Mouse (Mus musculus) liver, embryonic 14.5 days (tissue): ENCODE results near the gene Ifnz. TPM values are rescaled to one million over a fixed set of nuclear protein-coding genes. Genes with fewer than 3 reads are reported as not detected.
A peak's percentile ranks its signal among the peaks of the same experiment; 100 is the strongest.
"Not testable (repeated sequence)": the region's sequence is repeated elsewhere in the genome, so short reads cannot be mapped to it uniquely, and the experiment has no call there.

Source experiments
- ATAC-seq: fragments of 200-750 bp; cut with Nextera tagmentation; 2 replicates; pipeline ENCODE4 v1.8.0; 2017; ENCODE audit warnings: moderate number of reproducible peaks, mild to moderate bottlenecking, moderate library complexity; ENCODE audit not compliant: insufficient read depth
- DNase-seq, 3 experiments: peaks; one replicate each; pipeline ENCODE4 v3.0.0-alpha.2; 2012 to 2013; ENCODE audit warnings: low read depth in 3 of 3, low spot score in 3 of 3
- H3K27ac ChIP-seq: fragments of 300-500 bp; sonication (generic); 2 replicates; pipeline ENCODE4 v1.5.1; 2014; ENCODE audit warnings: moderate library complexity, mild to moderate bottlenecking, control low read depth, inconsistent platforms
- H3K27me3 ChIP-seq: fragments of 300-500 bp; sonication (generic); 2 replicates; pipeline ENCODE4 v1.6.1; 2014; ENCODE audit warnings: mild to moderate bottlenecking, low read length, moderate library complexity; ENCODE audit not compliant: control insufficient read depth, insufficient read depth
- H3K36me3 ChIP-seq: fragments of 300-500 bp; sonication (generic); replicated peaks from 2 replicates; pipeline ENCODE4 v1.6.1; 2014; ENCODE audit warnings: low read depth; ENCODE audit not compliant: control insufficient read depth, insufficient read depth
- H3K4me1 ChIP-seq, 2 experiments: fragments of 200-500 bp in 1 of 2; fragments of 300-500 bp in 1 of 2; sonication (generic) in 1 of 2; replicated peaks; 2 replicates each; pipeline ENCODE4 v1.6.1; 2012 to 2014; ENCODE audit warnings: antibody characterized with exemption in 1 of 2, inconsistent platforms in 1 of 2, low read length in 1 of 2; ENCODE audit not compliant: control insufficient read depth in 2 of 2, insufficient read depth in 2 of 2
- H3K4me2 ChIP-seq: fragments of 300-500 bp; sonication (generic); 2 replicates; pipeline ENCODE4 v1.6.1; 2014; ENCODE audit warnings: low read depth, mild to moderate bottlenecking, control low read depth, moderate library complexity
- H3K4me3 ChIP-seq, 2 experiments: fragments of 200-500 bp in 1 of 2; fragments of 300-500 bp in 1 of 2; sonication (generic) in 1 of 2; 2 replicates each; pipeline ENCODE4 v1.5.1; 2012 to 2014; ENCODE audit warnings: low read depth in 2 of 2, low read length in 2 of 2, mild to moderate bottlenecking in 2 of 2, control low read depth in 1 of 2, inconsistent platforms in 1 of 2, moderate library complexity in 1 of 2; ENCODE audit not compliant: insufficient read depth in 1 of 2
- H3K9ac ChIP-seq: fragments of 300-500 bp; sonication (generic); replicated peaks from 2 replicates; pipeline ENCODE4 v1.6.1; 2014; ENCODE audit warnings: mild to moderate bottlenecking, control low read depth, moderate library complexity
- H3K9me3 ChIP-seq: fragments of 300-500 bp; sonication (generic); 2 replicates; pipeline ENCODE4 v1.6.1; 2016; ENCODE audit warnings: low read length, mixed read lengths; ENCODE audit not compliant: control insufficient read depth
- CTCF ChIP-seq: IDR thresholded peaks from 2 replicates; pipeline ENCODE4 v1.5.1; 2016; ENCODE audit warnings: antibody characterized with exemption, low read depth, control low read depth
- WGBS: fragments of 180-500 bp; shearing (Covaris S2); extraction: QIAGEN DNeasy Blood & Tissue Kit; methylation state at CpG from one replicate; pipeline ENCODE4 v1.1.7; 2014; ENCODE audit not compliant: insufficient replicate concordance; 5-methylcytosine and 5-hydroxymethylcytosine counted together
- polyA plus RNA-seq, 2 experiments: library from polyadenylated mRNA; depleted of rRNA in 1 of 2; stranded (reverse) in 1 of 2; unstranded in 1 of 2; fragments of >200 nt; fragmentation: Nextera tagmentation in 1 of 2; extraction: Ambion mirVana in 1 of 2; gene quantifications; 2 replicates each; pipeline versions ENCODE4 v1.2.1 to v1.2.3; 2012 to 2014

The Ifnz gene
- polyA plus RNA-seq, 2 experiments, result not detected

DNA sequence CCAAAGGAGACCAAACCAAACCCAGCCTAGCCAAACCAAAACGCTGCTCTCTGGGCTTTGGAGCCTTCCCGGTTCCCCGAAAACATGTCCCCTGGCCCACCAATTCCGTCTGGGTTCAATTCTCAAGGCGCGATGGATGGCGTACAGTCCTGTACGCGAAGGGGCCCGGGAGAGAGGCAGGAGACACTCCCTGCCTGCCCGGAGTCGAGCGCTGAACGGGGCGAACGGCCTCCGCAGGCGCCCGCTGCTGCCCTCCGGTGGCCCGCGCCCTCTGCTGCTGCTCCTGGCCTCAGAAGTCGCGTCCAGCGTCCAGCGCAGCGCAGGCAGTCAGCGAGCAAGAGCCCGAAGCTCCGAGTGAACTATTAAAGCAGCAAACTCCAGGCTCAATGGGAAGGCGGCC is 404 bp downstream of the Ifnz start:
- not testable (repeated sequence) for H3K4me1 ChIP-seq, H3K27ac ChIP-seq, H3K9ac ChIP-seq, H3K27me3 ChIP-seq, ATAC-seq, H3K36me3 ChIP-seq, H3K9me3 ChIP-seq, DNase-seq
- peak overlapping the region in 1 of 2 experiments; percentile 49; a peak in 2 of 4 replicates for H3K4me3 ChIP-seq
- peak overlapping the region; percentile 33 for H3K4me2 ChIP-seq
- 2% methylated on average over 9 of the region's 31 CpGs for WGBS

DNA sequence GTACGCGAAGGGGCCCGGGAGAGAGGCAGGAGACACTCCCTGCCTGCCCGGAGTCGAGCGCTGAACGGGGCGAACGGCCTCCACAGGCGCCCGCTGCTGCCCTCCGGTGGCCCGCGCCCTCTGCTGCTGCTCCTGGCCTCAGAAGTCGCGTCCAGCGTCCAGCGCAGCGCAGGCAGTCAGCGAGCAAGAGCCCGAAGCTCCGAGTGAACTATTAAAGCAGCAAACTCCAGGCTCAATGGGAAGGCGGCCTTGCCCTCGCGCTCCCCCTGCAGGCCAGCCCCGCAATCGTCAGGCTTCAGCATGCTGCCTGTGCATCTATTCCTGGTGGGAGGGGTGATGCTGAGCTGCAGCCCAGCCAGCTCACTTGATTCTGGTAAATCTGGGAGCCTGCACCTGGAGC is 3.5 kb downstream of the Ifnz start, which contains the start of gene Gm13276:
TSS of gene Gm13276 (plus strand) at position 301 of the 400 bp plus-strand sequence.
- not testable (repeated sequence) for H3K4me1 ChIP-seq, H3K9me3 ChIP-seq, ATAC-seq, H3K27me3 ChIP-seq, DNase-seq, H3K4me3 ChIP-seq, H3K4me2 ChIP-seq, H3K36me3 ChIP-seq, H3K9ac ChIP-seq, H3K27ac ChIP-seq
- no CpG with 5 or more reads among the region's 27 CpGs for WGBS

DNA sequence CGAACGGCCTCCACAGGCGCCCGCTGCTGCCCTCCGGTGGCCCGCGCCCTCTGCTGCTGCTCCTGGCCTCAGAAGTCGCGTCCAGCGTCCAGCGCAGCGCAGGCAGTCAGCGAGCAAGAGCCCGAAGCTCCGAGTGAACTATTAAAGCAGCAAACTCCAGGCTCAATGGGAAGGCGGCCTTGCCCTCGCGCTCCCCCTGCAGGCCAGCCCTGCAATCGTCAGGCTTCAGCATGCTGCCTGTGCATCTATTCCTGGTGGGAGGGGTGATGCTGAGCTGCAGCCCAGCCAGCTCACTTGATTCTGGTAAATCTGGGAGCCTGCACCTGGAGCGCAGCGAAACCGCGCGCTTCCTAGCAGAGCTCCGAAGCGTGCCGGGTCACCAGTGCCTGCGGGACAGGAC is 6.5 kb downstream of the Ifnz start, which contains the start of gene Gm13277:
TSS of gene Gm13277 (plus strand) at position 231 of the 400 bp plus-strand sequence.
- H3K4me3 ChIP-seq, H3K9me3 ChIP-seq, H3K4me2 ChIP-seq, DNase-seq, H3K4me1 ChIP-seq, H3K27ac ChIP-seq, H3K9ac ChIP-seq, ATAC-seq, H3K36me3 ChIP-seq, H3K27me3 ChIP-seq: not testable (repeated sequence)
- no CpG with 5 or more reads among the region's 28 CpGs for WGBS
- TF ChIP-seq CTCF, result peak; percentile 66

DNA sequence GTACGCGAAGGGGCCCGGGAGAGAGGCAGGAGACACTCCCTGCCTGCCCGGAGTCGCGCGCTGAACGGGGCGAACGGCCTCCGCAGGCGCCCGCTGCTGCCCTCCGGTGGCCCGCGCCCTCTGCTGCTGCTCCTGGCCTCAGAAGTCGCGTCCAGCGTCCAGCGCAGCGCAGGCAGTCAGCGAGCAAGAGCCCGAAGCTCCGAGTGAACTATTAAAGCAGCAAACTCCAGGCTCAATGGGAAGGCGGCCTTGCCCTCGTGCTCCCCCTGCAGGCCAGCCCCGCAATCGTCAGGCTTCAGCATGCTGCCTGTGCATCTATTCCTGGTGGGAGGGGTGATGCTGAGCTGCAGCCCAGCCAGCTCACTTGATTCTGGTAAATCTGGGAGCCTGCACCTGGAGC is 9.3 kb downstream of the Ifnz start, which contains the start of gene Gm13278:
TSS of gene Gm13278 (plus strand) at position 301 of the 400 bp plus-strand sequence.
- WGBS, result no CpG with 5 or more reads among the region's 28 CpGs
- H3K9ac ChIP-seq, H3K4me1 ChIP-seq, H3K9me3 ChIP-seq, DNase-seq, H3K4me2 ChIP-seq, H3K27me3 ChIP-seq, ATAC-seq, H3K27ac ChIP-seq, H3K4me3 ChIP-seq, H3K36me3 ChIP-seq: not testable (repeated sequence)

DNA sequence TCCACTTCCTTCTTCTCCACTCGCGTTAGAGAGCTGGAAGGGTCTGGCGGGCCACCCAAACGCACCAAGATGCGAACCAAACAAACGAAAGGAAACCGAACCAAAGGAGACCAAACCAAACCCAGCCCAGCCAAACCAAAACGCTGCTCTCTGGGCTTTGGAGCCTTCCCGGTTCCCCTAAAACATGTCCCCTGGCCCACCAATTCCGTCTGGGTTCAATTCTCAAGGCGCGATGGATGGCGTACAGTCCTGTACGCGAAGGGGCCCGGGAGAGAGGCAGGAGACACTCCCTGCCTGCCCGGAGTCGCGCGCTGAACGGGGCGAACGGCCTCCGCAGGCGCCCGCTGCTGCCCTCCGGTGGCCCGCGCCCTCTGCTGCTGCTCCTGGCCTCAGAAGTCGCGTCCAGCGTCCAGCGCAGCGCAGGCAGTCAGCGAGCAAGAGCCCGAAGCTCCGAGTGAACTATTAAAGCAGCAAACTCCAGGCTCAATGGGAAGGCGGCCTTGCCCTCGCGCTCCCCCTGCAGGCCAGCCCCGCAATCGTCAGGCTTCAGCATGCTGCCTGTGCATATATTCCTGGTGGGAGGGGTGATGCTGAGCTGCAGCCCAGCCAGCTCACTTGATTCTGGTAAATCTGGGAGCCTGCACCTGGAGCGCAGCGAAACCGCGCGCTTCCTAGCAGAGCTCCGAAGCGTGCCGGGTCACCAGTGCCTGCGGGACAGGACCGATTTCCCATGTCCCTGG is 12.2 kb downstream of the Ifnz start, which contains the start of gene Gm13275:
TSS of gene Gm13275 (plus strand) at position 552 of the 740 bp plus-strand sequence.
- not testable (repeated sequence) for H3K9me3 ChIP-seq, H3K4me3 ChIP-seq, H3K27me3 ChIP-seq, ATAC-seq, DNase-seq, H3K36me3 ChIP-seq, H3K27ac ChIP-seq, H3K4me2 ChIP-seq, H3K9ac ChIP-seq, H3K4me1 ChIP-seq
- 0% methylated on average over 9 of the region's 52 CpGs for WGBS
- peak; percentile 43 for TF ChIP-seq CTCF

DNA sequence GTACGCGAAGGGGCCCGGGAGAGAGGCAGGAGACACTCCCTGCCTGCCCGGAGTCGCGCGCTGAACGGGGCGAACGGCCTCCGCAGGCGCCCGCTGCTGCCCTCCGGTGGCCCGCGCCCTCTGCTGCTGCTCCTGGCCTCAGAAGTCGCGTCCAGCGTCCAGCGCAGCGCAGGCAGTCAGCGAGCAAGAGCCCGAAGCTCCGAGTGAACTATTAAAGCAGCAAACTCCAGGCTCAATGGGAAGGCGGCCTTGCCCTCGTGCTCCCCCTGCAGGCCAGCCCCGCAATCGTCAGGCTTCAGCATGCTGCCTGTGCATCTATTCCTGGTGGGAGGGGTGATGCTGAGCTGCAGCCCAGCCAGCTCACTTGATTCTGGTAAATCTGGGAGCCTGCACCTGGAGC is 15.2 kb downstream of the Ifnz start, which contains the start of gene Gm13279:
TSS of gene Gm13279 (plus strand) at position 301 of the 400 bp plus-strand sequence.
- H3K9me3 ChIP-seq, H3K4me3 ChIP-seq, H3K36me3 ChIP-seq, H3K4me2 ChIP-seq, H3K9ac ChIP-seq, H3K27ac ChIP-seq, H3K27me3 ChIP-seq, H3K4me1 ChIP-seq, DNase-seq, ATAC-seq: not testable (repeated sequence)
- WGBS, result no CpG with 5 or more reads among the region's 28 CpGs

DNA sequence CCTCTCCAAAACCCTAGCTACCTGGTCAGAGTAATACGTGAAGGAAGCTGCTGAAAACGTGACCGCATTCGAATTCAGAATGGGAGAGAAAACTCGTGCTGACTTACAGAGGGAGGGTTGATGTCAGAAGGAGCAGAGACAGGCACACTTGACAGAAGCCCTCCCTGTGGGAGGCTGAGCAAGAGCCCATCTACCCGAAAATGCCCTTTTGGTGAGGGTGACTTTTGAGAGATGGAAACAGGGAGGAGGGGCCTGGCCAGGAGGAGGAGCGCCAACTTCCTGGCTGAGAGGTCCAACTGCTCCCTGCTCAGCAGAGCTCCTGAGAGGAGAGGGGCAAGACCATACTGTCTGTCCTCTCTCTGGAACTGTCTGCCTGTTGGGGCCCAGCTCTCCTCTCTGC is 17.4 kb downstream of the Ifnz start, which contains the start of gene Gm13285:
TSS of gene Gm13285 (plus strand) at position 301 of the 400 bp plus-strand sequence.
- not testable (repeated sequence) for H3K4me3 ChIP-seq, H3K4me1 ChIP-seq, H3K9me3 ChIP-seq, H3K9ac ChIP-seq, H3K4me2 ChIP-seq, H3K27me3 ChIP-seq, ATAC-seq, H3K36me3 ChIP-seq, DNase-seq, H3K27ac ChIP-seq
- WGBS, result 4% methylated on average over 2 of the region's 7 CpGs

DNA sequence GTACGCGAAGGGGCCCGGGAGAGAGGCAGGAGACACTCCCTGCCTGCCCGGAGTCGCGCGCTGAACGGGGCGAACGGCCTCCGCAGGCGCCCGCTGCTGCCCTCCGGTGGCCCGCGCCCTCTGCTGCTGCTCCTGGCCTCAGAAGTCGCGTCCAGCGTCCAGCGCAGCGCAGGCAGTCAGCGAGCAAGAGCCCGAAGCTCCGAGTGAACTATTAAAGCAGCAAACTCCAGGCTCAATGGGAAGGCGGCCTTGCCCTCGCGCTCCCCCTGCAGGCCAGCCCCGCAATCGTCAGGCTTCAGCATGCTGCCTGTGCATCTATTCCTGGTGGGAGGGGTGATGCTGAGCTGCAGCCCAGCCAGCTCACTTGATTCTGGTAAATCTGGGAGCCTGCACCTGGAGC is 21.0 kb downstream of the Ifnz start, which contains the start of gene Gm13287:
TSS of gene Gm13287 (plus strand) at position 301 of the 400 bp plus-strand sequence.
- no CpG with 5 or more reads among the region's 29 CpGs for WGBS
- H3K27me3 ChIP-seq, DNase-seq, H3K4me2 ChIP-seq, ATAC-seq, H3K4me1 ChIP-seq, H3K4me3 ChIP-seq, H3K9ac ChIP-seq, H3K9me3 ChIP-seq, H3K36me3 ChIP-seq, H3K27ac ChIP-seq: not testable (repeated sequence)
